In the genomic region with DNA sequence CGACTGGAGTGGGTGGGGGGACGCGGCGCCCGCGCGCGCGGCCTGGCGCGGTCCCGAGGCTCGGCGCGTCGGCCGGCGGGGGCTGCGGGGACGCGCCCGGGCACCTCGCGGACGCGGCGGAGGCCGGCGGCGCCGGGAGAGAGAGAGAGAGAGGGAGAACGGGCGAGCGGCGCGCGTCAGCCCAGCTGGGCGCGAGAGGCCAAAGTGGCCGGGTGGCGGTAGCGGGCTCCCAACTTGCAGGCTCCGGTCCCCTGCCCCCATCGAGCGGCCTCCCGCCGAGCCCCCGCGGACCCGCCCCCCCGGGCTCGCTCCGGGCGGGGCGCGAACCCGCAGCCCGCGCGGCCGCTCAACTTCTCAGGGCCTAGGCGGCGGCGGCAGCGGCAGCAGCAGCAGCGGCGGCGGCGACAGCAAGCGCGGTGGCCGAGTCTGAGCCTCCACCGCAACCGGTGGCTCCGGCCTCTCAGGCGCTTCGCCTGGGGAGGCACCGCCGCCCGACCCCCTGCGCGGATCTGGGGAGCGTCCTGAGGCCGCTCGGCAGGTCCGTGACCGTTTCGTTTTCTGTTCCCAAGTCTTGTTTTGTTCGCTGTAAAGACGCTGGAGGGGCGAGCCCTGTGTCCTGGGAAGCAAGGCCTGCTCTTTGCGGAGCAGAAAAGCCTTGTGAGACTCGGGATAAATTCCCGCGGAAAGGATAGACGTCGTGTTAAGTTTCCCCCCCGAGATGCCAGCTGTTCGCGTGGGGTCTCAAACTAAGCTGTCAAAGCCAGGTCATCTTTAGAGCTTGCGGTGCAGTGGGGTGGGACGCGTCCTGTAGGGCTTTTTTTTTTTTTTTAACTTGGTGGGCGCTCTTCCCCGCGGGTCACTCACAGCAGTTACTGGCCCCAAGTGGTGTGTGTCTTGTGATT, we compare ENCODE assay signal across 8 mouse cellular contexts. TPM values are rescaled to one million over a fixed set of nuclear protein-coding genes. Genes with fewer than 3 reads are reported as not detected.
A peak's percentile ranks its signal among the peaks of the same experiment; 100 is the strongest.
DNase-seq lines count a peak whose midpoint lies in the region; ATAC-seq and TF ChIP-seq lines count a peak whose summit lies in the region.

No protein-coding gene starts in this region.

- no peak for TF ChIP-seq POLR2A in spleen, adult 2 months (IDR thresholded peaks at IDR 0.05; ENCODE audit: low read depth, low read length)

- peak overlapping the region; percentile 80 for H3K4me2 ChIP-seq in limb, embryonic 12.5 days
- peak overlapping the region; percentile 78 for H3K4me2 ChIP-seq in midbrain, embryonic 11.5 days

- H3K36me3 ChIP-seq in limb, embryonic 12.5 days, result no peaks in the 10 kb centered on the region
- no peaks in the 10 kb centered on the region for H3K36me3 ChIP-seq in midbrain, embryonic 11.5 days (ENCODE audit: control insufficient read depth, insufficient read depth, low read length)
- H3K36me3 ChIP-seq in spleen, adult 2 months (ENCODE audit: control insufficient read depth, insufficient read depth, low read length), result no peaks in the 10 kb centered on the region

- peaks cover 10% of the 10 kb centered on the region; the same call in 1 of the 2 replicates for H3K4me1 ChIP-seq in limb, embryonic 12.5 days (replicated peaks)
- peaks cover 4% of the 10 kb centered on the region for H3K4me1 ChIP-seq in midbrain, embryonic 11.5 days (ENCODE audit: control insufficient read depth, insufficient read depth, low read length)
- peaks cover 8% of the 10 kb centered on the region for H3K4me1 ChIP-seq in spleen, adult 2 months (ENCODE audit: control insufficient read depth, insufficient read depth, insufficient read length)

- no peaks in the 10 kb centered on the region for H3K9me3 ChIP-seq in limb, embryonic 12.5 days
- no peaks in the 10 kb centered on the region for H3K9me3 ChIP-seq in midbrain, embryonic 11.5 days (ENCODE audit: control insufficient read depth, low read length)

- H3K9ac ChIP-seq in limb, embryonic 12.5 days (replicated peaks), result peak overlapping the region; percentile 89
- H3K9ac ChIP-seq in midbrain, embryonic 11.5 days (ENCODE audit: low read length), result peak overlapping the region; percentile 96

- intact Hi-C loops in gastrocnemius, postnatal 14 days (cut with DNase I; ENCODE audit: low total_unique reads), result no loop called here

- TF ChIP-seq CTCF in spleen, adult 2 months (IDR thresholded peaks at IDR 0.05; ENCODE audit: extremely low read depth, insufficient read depth, insufficient read length, insufficient replicate concordance), result no peak

- peak; percentile 3 for DNase-seq in retina, adult 2 months (ENCODE audit: low read depth, low spot score)
- DNase-seq in retina, embryonic 14.5 days (ENCODE audit: low spot score), result no peak
- peak; percentile 64 for DNase-seq in embryo, embryonic 10 days (ENCODE audit: low spot score)
- peak; percentile 69 for DNase-seq in gastrocnemius, postnatal 14 days
- DNase-seq in induced T-regulatory cell, adult 2 months (ENCODE audit: low read depth), result peak; percentile 62
- DNase-seq in midbrain, embryonic 11.5 days (ENCODE audit: low spot score, missing footprints), result peak; percentile 96
- DNase-seq in spleen, adult 2 months (ENCODE audit: low read depth in 1 of 2, low spot score in 2 of 2), result peak in 1 of 2 experiments; percentile 27

- ATAC-seq in limb, embryonic 12.5 days (ENCODE audit: insufficient number of reproducible peaks, insufficient read depth, low FRiP score, low TSS enrichment, low read depth), result peak; percentile 26; the same call in 1 of the 2 replicates
- ATAC-seq in midbrain, embryonic 11.5 days (ENCODE audit: low FRiP score), result peak; percentile 60

- peak overlapping the region; percentile 95 for H3K27ac ChIP-seq in limb, embryonic 12.5 days
- peak overlapping the region; percentile 94 for H3K27ac ChIP-seq in midbrain, embryonic 11.5 days (ENCODE audit: low read depth, low read length)
- peak overlapping the region; percentile 54 for H3K27ac ChIP-seq in spleen, adult 2 months (ENCODE audit: insufficient read depth, low read length)

- H3K4me3 ChIP-seq in limb, embryonic 12.5 days (replicated peaks), result peak overlapping the region; percentile 87
- peak overlapping the region; percentile 89 for H3K4me3 ChIP-seq in midbrain, embryonic 11.5 days (ENCODE audit: low read depth, low read length)
- H3K4me3 ChIP-seq in spleen, adult 2 months (ENCODE audit: extremely low read depth, insufficient read depth, insufficient read length), result peak overlapping the region; percentile 96

- WGBS in limb, embryonic 12.5 days, result under 1% methylated on average over 87 of the region's 106 CpGs
- WGBS in midbrain, embryonic 11.5 days, result under 1% methylated on average over 81 of the region's 106 CpGs
- WGBS in spleen, adult 2 months, result under 1% methylated on average over 91 of the region's 106 CpGs

- H3K27me3 ChIP-seq in limb, embryonic 12.5 days, result peaks cover 18% of the 10 kb centered on the region
- peaks cover 8% of the 10 kb centered on the region for H3K27me3 ChIP-seq in midbrain, embryonic 11.5 days (ENCODE audit: control insufficient read depth, insufficient read depth, low read length)
- H3K27me3 ChIP-seq in spleen, adult 2 months (ENCODE audit: control insufficient read depth, insufficient read depth, low read length), result peaks cover 6% of the 10 kb centered on the region

RNA-seq across cellular contexts. Expression of a gene that starts 1.7 kb away (rescaled TPM):
- total RNA-seq in gastrocnemius, postnatal 14 days (2021), result 1 to 10 TPM; 7.4 to 7.9 TPM
- 16.9 and 18.1 TPM in 2 replicates for polyA plus RNA-seq in limb, embryonic 12.5 days (2016; fragmentation: Nextera tagmentation; extraction: Ambion mirVana)
- 22.0 and 24.5 TPM in 2 replicates for polyA plus RNA-seq in midbrain, embryonic 11.5 days (2014; fragmentation: Nextera tagmentation; extraction: Ambion mirVana)
- polyA plus RNA-seq in spleen, adult 2 months (2012; rRNA removed), result 1.2 and 1.3 TPM in 2 replicates
